Mouse (Mus musculus): ENCODE data around the gene Dgki. TPM values are rescaled to one million over a fixed set of nuclear protein-coding genes. Genes with fewer than 3 reads are reported as not detected.

Dgki gene
- polyA plus RNA-seq (2014; fragmentation: Illumina TruSeq; extraction: RNeasy Lipid Tissue Mini Kit (QIAGEN cat#74804); ENCODE audit: low read depth, low replicate concordance): 1.2 TPM

GRCm38 (mm10) chr6:37299562-37300390, at the start of gene Dgki:
Gene Dgki, minus strand, starts transcription at chr6:37300184.

GRCm38 (mm10) chr6:36809747-36810285, 490.2 kb downstream of the Dgki start, which contains the start of gene Ptn:
Gene Ptn, minus strand, starts transcription at chr6:36810220.

Other genes with a start within 250 kb of the Dgki start
- gene Creb3l2, start 142.0 kb upstream of the Dgki start, polyA plus RNA-seq (2014; fragmentation: Illumina TruSeq; extraction: RNeasy Lipid Tissue Mini Kit (QIAGEN cat#74804); ENCODE audit: low read depth, low replicate concordance): 106 TPM
- 2,751 TPM for gene Akr1d1, start 230.0 kb upstream of the Dgki start, polyA plus RNA-seq (2014; fragmentation: Illumina TruSeq; extraction: RNeasy Lipid Tissue Mini Kit (QIAGEN cat#74804); ENCODE audit: low read depth, low replicate concordance)

Data from adrenal gland, adult 10 weeks (tissue).